Mouse (Mus musculus) midbrain, embryonic 11.5 days (tissue): ENCODE measurements around the gene Rps24. TPM values are rescaled to one million over a fixed set of nuclear protein-coding genes. Genes with fewer than 3 reads are reported as not detected.

Experiments used
- ATAC-seq: fragments of 200-750 bp; cut with Nextera tagmentation; 2 replicates; pipeline ENCODE4 v1.8.0; 2017; ENCODE audit warnings: moderate TSS enrichment, moderate library complexity; ENCODE audit not compliant: low FRiP score
- DNase-seq: peaks from one replicate; pipeline ENCODE4 v3.0.0; 2015; ENCODE audit warnings: low spot score; ENCODE audit errors: missing footprints
- H3K27ac ChIP-seq: fragments of 300-500 bp; sonication (generic); 2 replicates; pipeline ENCODE4 v1.5.1; 2014; ENCODE audit warnings: low read depth, low read length
- H3K27me3 ChIP-seq: fragments of 300-500 bp; sonication (generic); 2 replicates; pipeline ENCODE4 v1.6.1; 2014; ENCODE audit warnings: mild to moderate bottlenecking, low read length, moderate library complexity, mixed read lengths; ENCODE audit not compliant: control insufficient read depth, insufficient read depth
- H3K36me3 ChIP-seq: fragments of 300-500 bp; sonication (generic); 2 replicates; pipeline ENCODE4 v1.6.1; 2014; ENCODE audit warnings: mild to moderate bottlenecking, low read length, moderate library complexity, mixed read lengths; ENCODE audit not compliant: control insufficient read depth, insufficient read depth
- H3K4me1 ChIP-seq: fragments of 300-500 bp; sonication (generic); 2 replicates; pipeline ENCODE4 v1.6.1; 2014; ENCODE audit warnings: low read length; ENCODE audit not compliant: control insufficient read depth, insufficient read depth
- H3K4me2 ChIP-seq: fragments of 300-500 bp; sonication (generic); 2 replicates; pipeline ENCODE4 v1.6.1; 2014; ENCODE audit warnings: mild to moderate bottlenecking, moderate library complexity
- H3K4me3 ChIP-seq: fragments of 300-500 bp; sonication (generic); 2 replicates; pipeline ENCODE4 v1.5.1; 2014; ENCODE audit warnings: low read depth, low read length
- H3K9ac ChIP-seq: fragments of 300-500 bp; sonication (generic); 2 replicates; pipeline ENCODE4 v1.6.1; 2014; ENCODE audit warnings: low read length
- H3K9me3 ChIP-seq: fragments of 300-500 bp; sonication (generic); 2 replicates; pipeline ENCODE4 v1.6.1; 2016; ENCODE audit warnings: low read length; ENCODE audit not compliant: control insufficient read depth
- WGBS: fragments of 180-500 bp; shearing (Covaris S2); extraction: QIAGEN DNeasy Blood & Tissue Kit; methylation state at CpG from one replicate; pipeline ENCODE4 v1.1.7; 2014; 5-methylcytosine and 5-hydroxymethylcytosine counted together
- polyA plus RNA-seq: library from polyadenylated mRNA; unstranded; fragments of >200 nt; fragmentation: Nextera tagmentation; extraction: Ambion mirVana; gene quantifications from 2 replicates; pipeline ENCODE4 v1.2.1, GENCODE M21; 2014

The Rps24 gene
- polyA plus RNA-seq, 1 experiment from 2014 or later: 1,094 TPM

- peak; percentile 91 for DNase-seq
- peak; percentile 81 for ATAC-seq
- H3K27me3 ChIP-seq: no peaks in the 10 kb centered on the region
- no peak overlapping the region for H3K9ac ChIP-seq
- peaks cover 27% of the 10 kb centered on the region for H3K4me1 ChIP-seq
- WGBS: 3% methylated on average over 6 of the region's 6 CpGs
- H3K4me2 ChIP-seq: 0 out of 2 replicates have a peak overlapping the region, but pooled peaks have one; percentile 13
- H3K27ac ChIP-seq: no peak overlapping the region
- H3K36me3 ChIP-seq: no peaks in the 10 kb centered on the region
- H3K9me3 ChIP-seq: no peaks in the 10 kb centered on the region
- no peak overlapping the region for H3K4me3 ChIP-seq
Measured at GRCm38 (mm10) chr14:24530228-24530627, 43.3 kb downstream of the Rps24 start.

GRCm38 (mm10) chr14:24534865-24535545 is 48.1 kb downstream of the Rps24 start:
- no peaks in the 10 kb centered on the region for H3K27me3 ChIP-seq
- H3K4me2 ChIP-seq: no peak overlapping the region
- no peaks in the 10 kb centered on the region for H3K36me3 ChIP-seq
- no peaks in the 10 kb centered on the region for H3K9me3 ChIP-seq
- H3K4me3 ChIP-seq: no peak overlapping the region
- peaks cover 18% of the 10 kb centered on the region for H3K4me1 ChIP-seq
- H3K9ac ChIP-seq: no peak overlapping the region
- DNase-seq (no peak), ATAC-seq (peak; percentile 42; the same call in 1 of the 2 replicates)
- H3K27ac ChIP-seq: no peak overlapping the region
- WGBS: 70% methylated on average over 9 of the region's 9 CpGs

- H3K9me3 ChIP-seq: no peaks in the 10 kb centered on the region; the same call in 1 of the 2 replicates
- no peak overlapping the region for H3K27ac ChIP-seq
- ATAC-seq: no peak
- no peak overlapping the region for H3K9ac ChIP-seq
- no peak overlapping the region for H3K4me3 ChIP-seq
- no peaks in the 10 kb centered on the region for H3K36me3 ChIP-seq
- DNase-seq: peak; percentile 69
- 81% methylated on average over 4 of the region's 4 CpGs for WGBS
- no peaks in the 10 kb centered on the region for H3K4me1 ChIP-seq
- no peak overlapping the region for H3K4me2 ChIP-seq
- no peaks in the 10 kb centered on the region for H3K27me3 ChIP-seq
Measured at GRCm38 (mm10) chr14:24542901-24543300, 56.0 kb downstream of the Rps24 start.

- H3K9ac ChIP-seq: no peak overlapping the region
- WGBS: 30% methylated on average over 2 of the region's 2 CpGs
- DNase-seq (peak; percentile 86), ATAC-seq (no peak)
- H3K27me3 ChIP-seq: no peaks in the 10 kb centered on the region
- no peaks in the 10 kb centered on the region for H3K36me3 ChIP-seq
- H3K4me3 ChIP-seq: no peak overlapping the region
- no peaks in the 10 kb centered on the region; the same call in 1 of the 2 replicates for H3K9me3 ChIP-seq
- H3K4me1 ChIP-seq: no peaks in the 10 kb centered on the region
- H3K27ac ChIP-seq: no peak overlapping the region
- no peak overlapping the region for H3K4me2 ChIP-seq
Measured at GRCm38 (mm10) chr14:24544057-24544456, 57.1 kb downstream of the Rps24 start.

Other genes with a start within 250 kb of the Rps24 start
- gene Dlg5, start 241.2 kb upstream of the Rps24 start, polyA plus RNA-seq: 19.3 and 20.5 TPM in 2 replicates
- gene E330034G19Rik, start 193.9 kb upstream of the Rps24 start, polyA plus RNA-seq: not detected in 2 replicates
- 17.6 and 17.9 TPM in 2 replicates for gene Polr3a, start 67 bp upstream of the Rps24 start, polyA plus RNA-seq